Mouse (Mus musculus) liver, adult (tissue): Measurements from ENCODE around the gene Pcgf5.

Experiments
- GATA4 ChIP-seq: IDR thresholded peaks from 2 replicates; pipeline ENCODE4 v1.6.1; 2014; ENCODE audit warnings: mild to moderate bottlenecking, low read length; ENCODE audit not compliant: insufficient replicate concordance

The Pcgf5 gene

GRCm38 (mm10) chr19:36439894-36440714 is 92.0 kb downstream of the Pcgf5 start:
- TF ChIP-seq GATA4, result no peak

GRCm38 (mm10) chr19:36450997-36451608 is 103.0 kb downstream of the Pcgf5 start:
- TF ChIP-seq GATA4, result no peak

GRCm38 (mm10) chr19:36451731-36452130 is 103.6 kb downstream of the Pcgf5 start:
- TF ChIP-seq GATA4, result no peak

GRCm38 (mm10) chr19:36453451-36453850 is 105.3 kb downstream of the Pcgf5 start:
- no peak for TF ChIP-seq GATA4

GRCm38 (mm10) chr19:36470106-36470505 is 122.0 kb downstream of the Pcgf5 start:
- no peak for TF ChIP-seq GATA4

GRCm38 (mm10) chr19:36471325-36471724 is 123.2 kb downstream of the Pcgf5 start:
- TF ChIP-seq GATA4, result no peak

GRCm38 (mm10) chr19:36476596-36476995 is 128.5 kb downstream of the Pcgf5 start:
- TF ChIP-seq GATA4, result peak; percentile 20; the same call in 1 of the 2 replicates

GRCm38 (mm10) chr19:36477151-36477550 is 129.0 kb downstream of the Pcgf5 start:
- TF ChIP-seq GATA4, result no peak

- TF ChIP-seq GATA4, result no peak
Measured at GRCm38 (mm10) chr19:36477684-36478083, 129.6 kb downstream of the Pcgf5 start.

- TF ChIP-seq GATA4, result no peak
Measured at GRCm38 (mm10) chr19:36490911-36491310, 142.8 kb downstream of the Pcgf5 start.

GRCm38 (mm10) chr19:36495555-36495954 is 147.4 kb downstream of the Pcgf5 start:
- TF ChIP-seq GATA4, result no peak

- no peak for TF ChIP-seq GATA4
Measured at GRCm38 (mm10) chr19:36496532-36496931, 148.4 kb downstream of the Pcgf5 start.

- TF ChIP-seq GATA4, result no peak
Measured at GRCm38 (mm10) chr19:36497067-36497466, 149.0 kb downstream of the Pcgf5 start.

- no peak for TF ChIP-seq GATA4
Measured at GRCm38 (mm10) chr19:36497744-36498143, 149.6 kb downstream of the Pcgf5 start.

GRCm38 (mm10) chr19:36504716-36505115 is 156.6 kb downstream of the Pcgf5 start:
- TF ChIP-seq GATA4, result no peak
